Mouse (Mus musculus) embryonic facial prominence, embryonic 15.5 days (tissue): Measurements from ENCODE around the gene Tcf25. TPM values are rescaled to one million over a fixed set of nuclear protein-coding genes. Genes with fewer than 3 reads are reported as not detected.
A peak's percentile ranks its signal among the peaks of the same experiment; 100 is the strongest.
"Not testable (repeated sequence)": the region's sequence is repeated elsewhere in the genome, so short reads cannot be mapped to it uniquely, and the experiment has no call there.

Source experiments
- ATAC-seq: fragments of 200-750 bp; cut with Nextera tagmentation; 2 replicates; pipeline ENCODE4 v1.8.0; 2017; ENCODE audit warnings: low read depth, moderate TSS enrichment; ENCODE audit not compliant: insufficient number of reproducible peaks, low FRiP score, low TSS enrichment
- H3K27ac ChIP-seq: fragments of 300-500 bp; sonication (generic); replicated peaks from 2 replicates; pipeline ENCODE4 v1.5.1; 2015; ENCODE audit warnings: mild to moderate bottlenecking, inconsistent platforms
- H3K27me3 ChIP-seq: fragments of 300-500 bp; sonication (generic); 2 replicates; pipeline ENCODE4 v1.6.1; 2015; ENCODE audit warnings: inconsistent platforms
- H3K36me3 ChIP-seq: fragments of 300-500 bp; sonication (generic); 2 replicates; pipeline ENCODE4 v1.6.1; 2015; ENCODE audit warnings: mild to moderate bottlenecking, inconsistent platforms
- H3K4me1 ChIP-seq: fragments of 300-500 bp; sonication (generic); 2 replicates; pipeline ENCODE4 v1.6.1; 2015; ENCODE audit warnings: inconsistent platforms
- H3K4me2 ChIP-seq: fragments of 300-500 bp; sonication (generic); replicated peaks from 2 replicates; pipeline ENCODE4 v1.6.1; 2015; ENCODE audit warnings: mild to moderate bottlenecking, inconsistent platforms
- H3K4me3 ChIP-seq: fragments of 300-500 bp; sonication (generic); replicated peaks from 2 replicates; pipeline ENCODE4 v1.5.1; 2015; ENCODE audit warnings: mild to moderate bottlenecking, inconsistent platforms
- H3K9ac ChIP-seq: fragments of 300-500 bp; sonication (generic); 2 replicates; pipeline ENCODE4 v1.6.1; 2015; ENCODE audit warnings: inconsistent platforms
- H3K9me3 ChIP-seq: fragments of 300-500 bp; sonication (generic); replicated peaks from 2 replicates; pipeline ENCODE4 v1.6.1; 2016; ENCODE audit warnings: inconsistent platforms
- WGBS: fragments of 180-500 bp; shearing (Covaris S2); methylation state at CpG from one replicate; pipeline ENCODE4 v1.1.7; 2015; 5-methylcytosine and 5-hydroxymethylcytosine counted together
- polyA plus RNA-seq: library from polyadenylated mRNA; unstranded; fragments of >200 nt; fragmentation: Nextera tagmentation; extraction: Ambion mirVana; gene quantifications from 2 replicates; pipeline ENCODE4 v1.2.1, GENCODE M21; 2015

The Tcf25 gene
- polyA plus RNA-seq, 1 experiment from 2014 or later, result 176 TPM

DNA sequence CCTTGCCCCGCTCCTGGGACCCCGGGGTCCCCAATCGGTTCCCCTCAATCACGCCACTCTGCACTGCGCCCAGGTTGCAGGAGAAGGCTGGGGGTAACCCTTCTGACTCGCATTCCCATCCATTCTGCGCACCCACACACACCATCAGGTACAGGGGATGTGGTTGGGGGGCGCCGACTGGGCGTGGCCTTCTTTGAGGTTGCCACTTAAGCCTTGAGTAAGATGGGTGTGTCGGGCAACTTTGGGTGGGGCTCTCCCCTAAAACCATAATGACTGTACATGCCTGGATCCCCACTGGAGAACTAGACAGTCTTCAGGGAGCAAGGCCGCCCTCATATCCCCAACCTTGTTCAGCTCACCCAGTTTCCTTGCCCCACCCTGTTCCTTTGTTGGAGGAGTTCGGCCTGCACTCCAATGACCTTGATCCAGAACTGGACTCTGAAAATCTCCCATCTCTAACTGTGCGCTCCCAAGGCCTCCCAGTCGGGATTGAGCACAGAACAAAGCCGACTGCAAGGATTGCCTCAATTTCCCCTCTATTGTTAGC is 38.3 kb downstream of the Tcf25 start:
- no peak for ATAC-seq
- Histone ChIP-seq H3K4me2 (peak overlapping the region; percentile 67), H3K27me3 (peaks cover 57% of the 10 kb centered on the region), H3K4me3 (peak overlapping the region; percentile 42), H3K36me3 (no peaks in the 10 kb centered on the region), H3K9ac (no peak overlapping the region), H3K4me1 (peaks cover 27% of the 10 kb centered on the region), H3K9me3 (no peaks in the 10 kb centered on the region), H3K27ac (peak overlapping the region; percentile 60; the same call in 1 of the 2 replicates)
- 2% methylated on average over 16 of the region's 16 CpGs for WGBS

GRCm38 (mm10) chr8:123412560-123413170 is 39.1 kb downstream of the Tcf25 start:
- H3K4me3 ChIP-seq, result peak overlapping the region; percentile 42
- 3% methylated on average over 12 of the region's 12 CpGs for WGBS
- no peaks in the 10 kb centered on the region for H3K36me3 ChIP-seq
- no peak overlapping the region for H3K27ac ChIP-seq
- peaks cover 50% of the 10 kb centered on the region for H3K27me3 ChIP-seq
- H3K4me1 ChIP-seq, result peaks cover 23% of the 10 kb centered on the region
- no peaks in the 10 kb centered on the region for H3K9me3 ChIP-seq
- no peak overlapping the region for H3K4me2 ChIP-seq
- peak; percentile 60 for ATAC-seq
- H3K9ac ChIP-seq, result no peak overlapping the region

DNA sequence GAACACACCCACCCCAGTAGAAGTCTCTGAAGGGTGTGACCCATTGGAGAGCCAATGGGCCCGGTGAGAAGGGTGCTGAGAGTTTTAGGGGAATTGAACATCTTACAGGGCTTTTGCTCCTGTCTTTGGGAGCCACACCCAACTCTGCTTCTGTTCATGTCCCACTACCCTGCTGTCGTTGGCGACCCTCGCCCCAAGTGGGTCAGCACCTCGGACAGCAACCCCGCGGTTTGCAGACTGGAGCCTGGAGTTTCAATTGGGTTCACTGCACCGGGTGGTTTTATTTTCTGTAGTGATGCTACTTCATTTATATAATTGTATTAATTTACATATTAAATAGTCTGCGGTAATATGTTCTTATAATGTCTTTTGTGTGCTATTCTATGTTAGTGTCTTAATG is 40.7 kb downstream of the Tcf25 start:
- 9% methylated on average over 9 of the region's 9 CpGs for WGBS
- Histone ChIP-seq H3K4me2 (0 out of 2 replicates have a peak overlapping the region, but pooled peaks have one; percentile 2), H3K27me3 (peaks cover 39% of the 10 kb centered on the region), H3K36me3 (no peaks in the 10 kb centered on the region), H3K9me3 (no peaks in the 10 kb centered on the region), H3K4me1 (peaks cover 23% of the 10 kb centered on the region), H3K27ac (no peak overlapping the region), H3K9ac (no peak overlapping the region), H3K4me3 (no peak overlapping the region)
- no peak for ATAC-seq

- not testable (repeated sequence) for H3K36me3 ChIP-seq, ATAC-seq, H3K4me2 ChIP-seq, H3K27ac ChIP-seq, H3K9me3 ChIP-seq, H3K4me3 ChIP-seq, H3K9ac ChIP-seq
- Histone ChIP-seq H3K4me1 (peaks cover 21% of the 10 kb centered on the region), H3K27me3 (peaks cover 30% of the 10 kb centered on the region)
- WGBS, result 80% methylated on average over 5 of the region's 5 CpGs
These were observed 41.6 kb downstream of the Tcf25 start for GRCm38 (mm10) chr8:123414997-123415696.

DNA sequence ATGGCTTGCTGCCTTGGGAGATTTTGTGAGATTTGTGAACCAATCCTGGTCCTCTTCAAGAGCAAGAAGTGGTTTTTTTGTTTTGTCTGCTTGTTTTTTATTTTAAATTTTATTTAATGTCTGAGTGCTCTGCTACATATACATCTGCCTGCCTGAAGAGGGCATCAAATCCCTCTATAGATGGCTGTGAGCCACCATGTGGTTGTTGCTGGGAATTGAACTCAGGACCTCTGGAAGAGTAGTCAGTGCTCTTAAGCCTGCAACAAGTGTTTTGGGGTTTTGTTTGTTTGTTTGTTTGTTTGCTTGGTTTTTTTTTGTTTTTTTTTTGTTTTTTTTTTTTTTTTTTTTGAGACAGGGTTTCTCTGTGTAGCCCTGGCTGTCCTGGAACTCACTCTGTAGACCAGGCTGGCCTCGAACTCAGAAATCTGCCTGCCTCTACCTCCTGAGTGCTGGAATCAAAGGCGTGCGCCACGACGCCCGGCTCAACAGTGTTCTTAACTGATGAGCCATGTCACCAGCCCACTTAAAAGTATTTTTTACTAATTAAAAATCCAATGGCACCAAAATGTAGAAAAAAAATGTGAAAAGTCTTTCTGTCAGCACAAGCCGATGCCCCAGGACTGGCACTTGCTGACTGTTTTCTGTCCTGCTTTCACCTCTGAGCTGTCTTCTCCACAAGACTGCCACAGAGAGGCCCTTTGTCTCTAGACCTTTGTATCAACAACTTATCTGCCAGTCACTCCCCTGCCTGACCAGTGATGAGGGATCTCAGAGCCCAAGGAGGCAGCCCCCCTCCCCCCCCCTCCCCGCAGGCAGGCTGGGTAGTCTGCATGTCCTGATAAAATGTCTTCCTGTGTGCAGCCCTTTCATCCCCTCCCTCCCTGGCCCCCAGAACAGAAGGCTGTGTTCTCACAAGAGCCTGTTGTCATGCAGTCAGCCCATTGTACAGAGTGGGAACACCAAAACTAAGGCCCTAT is 42.7 kb downstream of the Tcf25 start:
- no peak for ATAC-seq
- WGBS, result 70% methylated on average over 8 of the region's 8 CpGs
- no peaks in the 10 kb centered on the region for H3K9me3 ChIP-seq

DNA sequence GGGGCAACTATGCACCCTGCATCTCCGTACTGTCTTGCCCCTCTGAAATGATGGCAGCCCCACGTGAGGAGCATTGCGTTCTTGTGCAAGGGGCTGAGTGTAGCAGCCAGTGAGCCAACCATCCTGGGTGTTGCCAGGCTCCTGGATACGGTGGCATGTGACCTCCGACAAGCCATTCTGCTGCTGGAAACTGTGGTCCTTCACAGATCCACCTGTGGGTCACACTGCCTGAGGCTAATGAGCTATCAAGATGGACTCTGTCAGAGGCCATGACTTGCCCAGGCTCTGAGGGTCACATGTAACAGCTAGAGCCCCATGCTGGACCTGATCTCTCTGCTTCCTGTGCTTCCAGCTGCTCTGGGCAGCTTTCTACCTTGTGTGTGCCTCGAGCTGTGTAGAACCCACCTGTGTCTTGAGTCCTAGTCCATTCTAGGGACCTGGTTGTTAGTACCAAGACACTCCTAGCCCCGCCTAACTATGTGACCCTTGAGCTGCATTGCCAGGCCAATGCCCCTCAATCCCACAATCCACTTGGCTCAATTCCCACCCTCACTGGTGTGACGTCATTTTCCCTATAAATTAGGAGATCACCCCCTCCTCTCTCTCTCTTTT is 43.5 kb downstream of the Tcf25 start:
- no peak overlapping the region for H3K9ac ChIP-seq
- H3K27me3 ChIP-seq, result peaks cover 11% of the 10 kb centered on the region
- no peak for ATAC-seq
- no peak overlapping the region for H3K4me3 ChIP-seq
- WGBS, result 71% methylated on average over 8 of the region's 8 CpGs
- no peak overlapping the region for H3K4me2 ChIP-seq
- H3K27ac ChIP-seq, result no peak overlapping the region
- H3K4me1 ChIP-seq, result peaks cover 5% of the 10 kb centered on the region
- no peaks in the 10 kb centered on the region for H3K9me3 ChIP-seq
- H3K36me3 ChIP-seq, result no peaks in the 10 kb centered on the region

More for the DNA sequence above, 42.7 kb downstream of the Tcf25 start:
- H3K27me3 ChIP-seq, result peaks cover 19% of the 10 kb centered on the region
- no peak overlapping the region for H3K9ac ChIP-seq
- H3K4me3 ChIP-seq, result no peak overlapping the region
- H3K36me3 ChIP-seq, result no peaks in the 10 kb centered on the region
- peaks cover 13% of the 10 kb centered on the region for H3K4me1 ChIP-seq
- no peak overlapping the region for H3K27ac ChIP-seq
- H3K4me2 ChIP-seq, result no peak overlapping the region

GRCm38 (mm10) chr8:123419711-123420110 is 46.2 kb downstream of the Tcf25 start:
- no peak for ATAC-seq
- Histone ChIP-seq H3K27me3 (no peaks in the 10 kb centered on the region), H3K27ac (no peak overlapping the region), H3K36me3 (no peaks in the 10 kb centered on the region), H3K4me1 (no peaks in the 10 kb centered on the region), H3K9ac (no peak overlapping the region), H3K9me3 (no peaks in the 10 kb centered on the region), H3K4me2 (no peak overlapping the region), H3K4me3 (no peak overlapping the region)
- WGBS, result 82% methylated on average over 4 of the region's 4 CpGs

- Histone ChIP-seq H3K4me3 (no peak overlapping the region), H3K27ac (no peak overlapping the region), H3K9me3 (no peaks in the 10 kb centered on the region), H3K27me3 (no peaks in the 10 kb centered on the region), H3K9ac (no peak overlapping the region), H3K36me3 (no peaks in the 10 kb centered on the region), H3K4me2 (no peak overlapping the region), H3K4me1 (no peaks in the 10 kb centered on the region)
- WGBS, result 93% methylated on average over 34 of the region's 34 CpGs
- no peak for ATAC-seq
These were observed 47.1 kb downstream of the Tcf25 start for GRCm38 (mm10) chr8:123420525-123421281.

DNA sequence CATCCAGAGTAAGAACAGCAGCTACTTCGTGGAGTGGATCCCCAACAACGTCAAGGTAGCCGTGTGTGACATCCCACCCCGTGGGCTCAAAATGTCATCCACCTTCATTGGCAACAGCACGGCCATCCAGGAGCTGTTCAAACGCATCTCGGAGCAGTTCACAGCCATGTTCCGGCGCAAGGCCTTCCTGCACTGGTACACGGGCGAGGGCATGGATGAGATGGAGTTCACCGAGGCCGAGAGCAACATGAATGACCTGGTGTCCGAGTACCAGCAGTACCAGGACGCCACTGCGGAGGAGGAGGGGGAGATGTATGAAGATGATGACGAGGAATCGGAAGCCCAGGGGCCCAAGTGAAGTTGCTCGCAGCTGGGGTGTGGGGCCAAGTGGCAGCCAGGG is 47.8 kb downstream of the Tcf25 start:
- ATAC-seq, result no peak
- 85% methylated on average over 19 of the region's 19 CpGs for WGBS
- H3K9me3 ChIP-seq, result no peaks in the 10 kb centered on the region

GRCm38 (mm10) chr8:123422056-123422780 is 48.7 kb downstream of the Tcf25 start:
- Histone ChIP-seq H3K4me3 (peak overlapping the region; percentile 22), H3K9me3 (peaks cover 4% of the 10 kb centered on the region; the same call in 1 of the 2 replicates), H3K9ac (no peak overlapping the region), H3K36me3 (no peaks in the 10 kb centered on the region), H3K4me2 (peak overlapping the region; percentile 45), H3K4me1 (no peaks in the 10 kb centered on the region), H3K27ac (no peak overlapping the region), H3K27me3 (no peaks in the 10 kb centered on the region)
- WGBS, result 16% methylated on average over 17 of the region's 17 CpGs
- peak; percentile 61; the same call in 1 of the 2 replicates for ATAC-seq

More for the DNA sequence above, 47.8 kb downstream of the Tcf25 start:
- no peaks in the 10 kb centered on the region for H3K27me3 ChIP-seq
- H3K36me3 ChIP-seq, result no peaks in the 10 kb centered on the region
- no peak overlapping the region for H3K9ac ChIP-seq
- no peak overlapping the region for H3K27ac ChIP-seq
- H3K4me3 ChIP-seq, result no peak overlapping the region
- H3K4me1 ChIP-seq, result no peaks in the 10 kb centered on the region
- H3K4me2 ChIP-seq, result no peak overlapping the region
